Mouse (Mus musculus): ENCODE measurements around the gene Bcas2.

GRCm38 (mm10) chr3:103147775-103148174 lies 23.7 kb upstream of the Bcas2 start:
- no peak for TF ChIP-seq EP300 (IDR thresholded peaks at IDR 0.05; ENCODE audit: low read depth)
- peak; percentile 17 for TF ChIP-seq CTCF (IDR thresholded peaks at IDR 0.05; ENCODE audit: low read depth)

All from liver, embryonic 14.5 days (tissue).